Mouse (Mus musculus): ENCODE results near the gene Abcb1b.
"Not testable (repeated sequence)": the region's sequence is repeated elsewhere in the genome, so short reads cannot be mapped to it uniquely, and the experiment has no call there.

The Abcb1b gene

GRCm38 (mm10) chr5:8797987-8798751 is at the start of gene Abcb1b:
Gene Abcb1b (plus strand): TSS chr5:8798147.
- peak; percentile 39 to 47 for DNase-seq

GRCm38 (mm10) chr5:8772866-8773265 is 25.1 kb upstream of the Abcb1b start:
- DNase-seq: no peak

GRCm38 (mm10) chr5:8778311-8778710 is 19.6 kb upstream of the Abcb1b start:
- DNase-seq: no peak

GRCm38 (mm10) chr5:8778751-8779150 is 19.2 kb upstream of the Abcb1b start:
- DNase-seq: no peak

- DNase-seq: no peak
Observed at GRCm38 (mm10) chr5:8792281-8792680, 5.7 kb upstream of the Abcb1b start.

- DNase-seq: no peak
Observed at GRCm38 (mm10) chr5:8798752-8799115, 787 bp downstream of the Abcb1b start.

- DNase-seq: no peak
Observed at GRCm38 (mm10) chr5:8805742-8806141, 7.8 kb downstream of the Abcb1b start.

- no peak for DNase-seq
Observed at GRCm38 (mm10) chr5:8807137-8808004, 9.4 kb downstream of the Abcb1b start.

- DNase-seq: no peak
Observed at GRCm38 (mm10) chr5:8813872-8814271, 15.9 kb downstream of the Abcb1b start.

- DNase-seq: no peak
Observed at GRCm38 (mm10) chr5:8819635-8820591, 22.0 kb downstream of the Abcb1b start.

GRCm38 (mm10) chr5:8820592-8821104 is 22.7 kb downstream of the Abcb1b start:
- DNase-seq: not testable (repeated sequence)

GRCm38 (mm10) chr5:8838661-8839438 is 40.9 kb downstream of the Abcb1b start:
- no peak for DNase-seq

GRCm38 (mm10) chr5:8839651-8840050 is 41.7 kb downstream of the Abcb1b start:
- DNase-seq: no peak

GRCm38 (mm10) chr5:8840887-8841286 is 42.9 kb downstream of the Abcb1b start:
- DNase-seq: peak; percentile 80 to 82

GRCm38 (mm10) chr5:8842815-8843214 is 44.9 kb downstream of the Abcb1b start:
- DNase-seq: no peak

- DNase-seq: not testable (repeated sequence)
Observed at GRCm38 (mm10) chr5:8848607-8849575, 50.9 kb downstream of the Abcb1b start.

GRCm38 (mm10) chr5:8850851-8851250 is 52.9 kb downstream of the Abcb1b start:
- no peak for DNase-seq

GRCm38 (mm10) chr5:8857201-8857600 is 59.3 kb downstream of the Abcb1b start:
- DNase-seq: no peak

- DNase-seq: no peak
Observed at GRCm38 (mm10) chr5:8861811-8862210, 63.9 kb downstream of the Abcb1b start.

- DNase-seq: no peak
Observed at GRCm38 (mm10) chr5:8863580-8864337, 65.8 kb downstream of the Abcb1b start.
